Mouse (Mus musculus): ENCODE results near the gene Crnkl1.
A peak's percentile ranks its signal among the peaks of the same experiment; 100 is the strongest.
"Not testable (repeated sequence)": the region's sequence is repeated elsewhere in the genome, so short reads cannot be mapped to it uniquely, and the experiment has no call there.

Crnkl1 gene

GRCm38 (mm10) chr2:145905884-145906283, 28.9 kb downstream of the Crnkl1 start:
- not testable (repeated sequence) for DNase-seq

DNA sequence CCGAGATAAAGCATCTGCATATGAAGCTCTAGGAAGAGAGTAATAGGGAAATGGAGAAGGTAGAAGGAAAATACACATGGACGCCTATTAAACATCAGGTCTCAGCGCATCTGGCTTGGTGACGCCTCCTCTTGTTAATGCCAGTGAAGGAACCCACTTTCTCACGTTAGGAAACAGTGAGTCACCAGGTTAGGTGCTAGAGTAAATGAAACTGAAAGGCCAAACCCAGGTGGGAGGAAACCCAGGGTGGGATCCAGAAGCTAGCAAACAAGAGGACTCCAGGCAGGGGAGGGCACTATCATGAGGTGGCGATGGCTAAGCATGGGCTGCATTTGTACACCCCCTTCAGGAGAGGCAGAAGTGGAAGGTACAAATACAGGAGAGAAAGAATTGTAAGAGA, 29.7 kb downstream of the Crnkl1 start:
- no peak for DNase-seq

DNA sequence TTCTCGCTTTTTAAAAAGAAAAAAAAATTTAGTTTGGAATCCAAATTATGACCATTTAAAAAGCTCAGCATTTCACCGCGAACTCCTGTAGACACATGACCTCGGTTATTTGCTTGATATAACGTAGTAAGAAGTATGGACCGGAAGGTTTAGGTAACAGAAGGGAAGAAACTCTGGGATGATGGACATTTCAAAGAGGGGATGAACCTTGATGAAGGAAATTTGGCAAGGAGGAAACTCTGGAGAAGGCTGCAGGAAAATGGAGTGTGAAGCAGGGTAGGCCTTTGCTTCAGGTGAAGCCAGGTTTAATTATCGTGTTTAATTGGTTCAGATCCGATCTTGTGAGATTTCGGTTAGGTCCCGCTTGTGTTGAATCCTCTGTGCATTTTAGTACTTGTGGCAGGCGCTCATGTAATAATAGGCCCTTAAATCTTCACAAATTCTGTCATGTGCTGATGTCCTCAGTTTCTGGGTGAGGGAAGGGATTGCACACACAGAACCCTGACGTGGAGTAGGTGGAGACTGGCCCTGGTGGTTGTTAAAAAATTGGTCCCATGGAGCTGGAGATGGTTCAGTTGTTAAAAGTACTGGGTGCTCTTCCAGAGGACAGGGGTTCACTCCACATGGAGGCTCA, 30.7 kb downstream of the Crnkl1 start:
- DNase-seq = no peak

DNA sequence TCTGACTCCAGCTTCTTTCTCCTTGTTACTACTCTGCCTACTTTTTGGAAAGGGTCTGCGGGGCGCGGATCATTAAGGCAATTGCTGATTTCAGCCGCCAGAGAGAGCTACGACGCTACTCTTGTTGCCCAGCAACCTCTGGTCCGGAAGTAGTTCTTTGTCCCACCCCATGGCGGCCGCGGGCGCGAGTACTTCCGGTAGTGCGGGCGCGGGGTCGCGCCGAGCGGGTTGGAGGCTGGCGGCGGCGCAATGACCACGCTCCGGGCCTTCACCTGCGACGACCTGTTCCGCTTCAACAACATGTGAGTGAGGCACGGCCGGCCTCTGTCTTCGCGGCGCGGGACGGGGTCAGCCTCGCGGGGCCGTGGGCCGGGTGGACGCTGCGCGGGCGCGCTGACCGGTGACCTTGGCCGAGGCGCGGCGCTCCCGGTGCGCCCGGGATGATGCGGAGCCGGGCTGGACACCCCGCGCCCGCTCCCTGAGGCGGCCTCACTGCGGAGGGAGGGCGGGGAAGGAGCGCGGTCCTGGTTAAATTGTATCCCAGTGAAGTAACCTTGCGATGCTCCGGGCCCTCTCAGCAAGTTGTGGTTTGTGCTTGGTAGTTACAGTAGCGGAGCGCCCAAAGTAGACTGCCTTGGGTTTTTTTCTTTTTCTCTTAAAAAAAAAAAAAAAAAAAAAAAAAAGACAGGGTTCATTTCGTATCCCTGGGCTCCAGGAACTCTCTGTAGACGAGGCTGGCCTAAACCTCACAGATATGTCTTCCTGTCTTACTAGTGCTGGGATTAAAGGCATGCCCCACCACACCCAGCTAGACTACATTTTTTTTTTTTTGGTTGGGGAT, 31.5 kb downstream of the Crnkl1 start:
- DNase-seq = peak; percentile 90

DNA sequence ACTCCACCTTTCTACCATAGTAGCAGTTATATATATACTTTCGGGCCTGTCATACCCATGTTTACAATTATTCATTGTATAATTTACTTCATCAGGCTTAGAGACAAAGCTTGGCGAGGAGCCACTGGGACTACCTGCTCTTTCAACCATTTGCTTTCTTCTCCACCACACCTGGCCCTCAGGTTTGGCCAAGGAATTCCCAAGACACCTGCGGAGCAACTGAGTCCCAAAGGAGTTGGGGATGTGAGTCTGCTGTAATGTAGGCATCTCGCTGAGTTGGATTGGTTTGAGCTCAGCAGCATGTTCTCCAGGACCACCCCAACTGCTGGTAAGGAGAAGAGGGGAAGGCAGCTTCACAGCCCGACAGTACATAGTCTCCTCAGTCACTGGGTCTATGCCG, 33.0 kb downstream of the Crnkl1 start, which contains the start of gene Naa20:
Gene Naa20 (plus strand): TSS at position 239 of the 400 bp plus-strand sequence.
- peak; percentile 56 for DNase-seq

GRCm38 (mm10) chr2:145900318-145900717, 34.5 kb downstream of the Crnkl1 start:
- DNase-seq = not testable (repeated sequence)

- DNase-seq = peak; percentile 78
Observed at GRCm38 (mm10) chr2:145898106-145898505, 36.7 kb downstream of the Crnkl1 start.

- no peak for DNase-seq
Observed at GRCm38 (mm10) chr2:145893756-145894155, 41.1 kb downstream of the Crnkl1 start.

DNA sequence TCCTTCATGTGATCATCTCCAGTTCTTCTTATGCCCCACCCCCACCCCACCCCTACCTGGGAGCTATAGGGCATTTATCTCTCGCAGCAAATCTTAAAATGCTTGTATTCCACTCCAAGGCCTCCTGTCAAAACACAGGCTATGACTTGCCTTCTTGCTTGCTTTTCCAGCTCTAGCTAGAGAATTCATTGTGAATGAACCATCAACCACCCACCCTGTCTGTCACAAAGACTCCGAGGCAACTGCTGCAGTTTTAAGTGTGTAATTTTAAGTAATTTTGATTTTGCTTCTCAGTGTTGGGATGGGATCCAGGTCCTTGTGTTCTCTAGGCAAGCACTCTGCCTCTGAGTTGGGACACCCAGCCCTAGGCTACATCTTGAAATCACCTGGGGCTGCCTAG, 44.2 kb downstream of the Crnkl1 start:
- no peak for DNase-seq

GRCm38 (mm10) chr2:145888766-145889480, 45.9 kb downstream of the Crnkl1 start:
- no peak for DNase-seq

GRCm38 (mm10) chr2:145887937-145888765, 46.7 kb downstream of the Crnkl1 start:
- no peak for DNase-seq

DNA sequence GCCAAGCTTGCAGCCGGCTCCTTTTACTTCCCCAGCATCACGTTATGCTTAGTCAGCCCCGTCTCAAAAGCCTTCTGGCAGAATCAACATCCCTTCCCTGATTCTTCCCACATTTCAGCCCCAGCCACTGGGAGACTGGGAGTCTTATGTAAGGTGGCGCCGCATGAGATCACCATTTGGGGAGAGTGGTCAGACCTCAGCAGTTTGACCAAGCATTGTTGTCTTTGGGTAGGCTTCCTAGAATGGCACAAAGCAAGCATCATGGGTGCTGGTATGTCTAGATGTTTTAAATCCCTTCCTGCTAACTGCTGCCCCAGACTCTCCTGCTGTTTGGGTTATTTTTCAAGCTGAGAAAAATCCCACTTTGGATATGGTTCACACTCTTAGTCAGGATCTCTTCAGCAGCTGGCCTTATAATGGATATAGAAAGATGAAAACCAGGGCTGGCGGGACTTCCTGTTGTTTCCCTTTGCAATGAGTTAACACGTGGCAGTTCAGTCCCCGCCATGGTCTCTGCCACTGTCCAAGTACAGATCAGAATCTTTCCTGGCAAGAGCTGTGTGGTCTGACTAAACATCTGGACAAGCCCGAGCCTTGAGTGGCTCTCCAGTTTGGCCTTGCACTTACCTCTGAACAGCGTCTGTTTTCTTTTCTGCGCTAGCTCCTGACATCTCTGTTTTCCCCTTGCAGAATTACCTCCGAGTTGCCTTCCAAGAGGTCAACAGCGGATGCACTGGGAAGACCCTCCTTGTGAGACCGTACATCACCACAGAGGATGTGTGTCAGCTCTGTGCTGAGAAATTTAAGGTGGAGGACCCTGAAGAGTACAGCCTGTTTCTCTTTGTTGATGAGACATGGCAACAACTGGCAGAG, 49.7 kb downstream of the Crnkl1 start:
- no peak for DNase-seq

- DNase-seq = no peak
Observed at GRCm38 (mm10) chr2:145884036-145884912, 50.5 kb downstream of the Crnkl1 start.

GRCm38 (mm10) chr2:145882398-145882797, 52.4 kb downstream of the Crnkl1 start:
- DNase-seq = no peak

GRCm38 (mm10) chr2:145881932-145882331, 52.9 kb downstream of the Crnkl1 start:
- DNase-seq = no peak

GRCm38 (mm10) chr2:145880887-145881747, 53.7 kb downstream of the Crnkl1 start:
- DNase-seq = peak; percentile 58

- no peak for DNase-seq
Observed at GRCm38 (mm10) chr2:145877191-145877590, 57.6 kb downstream of the Crnkl1 start.

GRCm38 (mm10) chr2:145874879-145875482, 59.8 kb downstream of the Crnkl1 start:
- no peak for DNase-seq

GRCm38 (mm10) chr2:145873953-145874352, 60.9 kb downstream of the Crnkl1 start:
- no peak for DNase-seq
